Mouse (Mus musculus): ENCODE measurements around the gene Nepro.

Nepro gene

GRCm38 (mm10) chr16:44703458-44703857 is 20.6 kb upstream of the Nepro start:
- DNase-seq (ENCODE audit: low spot score in 2 of 2), result no peak

GRCm38 (mm10) chr16:44716305-44717140 is 7.6 kb upstream of the Nepro start:
- peak in 1 of 2 experiments; percentile 43 for DNase-seq (ENCODE audit: low spot score in 2 of 2)

GRCm38 (mm10) chr16:44717141-44717634 is 6.9 kb upstream of the Nepro start:
- DNase-seq (ENCODE audit: low spot score in 2 of 2), result no peak

- DNase-seq (ENCODE audit: low spot score in 2 of 2), result no peak
These were observed 6.3 kb upstream of the Nepro start for GRCm38 (mm10) chr16:44717838-44718237.

GRCm38 (mm10) chr16:44719349-44719748 is 4.8 kb upstream of the Nepro start:
- no peak for DNase-seq (ENCODE audit: low spot score in 2 of 2)

- DNase-seq (ENCODE audit: low spot score in 2 of 2), result no peak
These were observed 3.6 kb upstream of the Nepro start for GRCm38 (mm10) chr16:44720518-44720917.

GRCm38 (mm10) chr16:44722666-44723065 is 1.4 kb upstream of the Nepro start:
- no peak for DNase-seq (ENCODE audit: low spot score in 2 of 2)

GRCm38 (mm10) chr16:44724847-44725246 is 746 bp downstream of the Nepro start:
- peak in 1 of 2 experiments; percentile 56 for DNase-seq (ENCODE audit: low spot score in 2 of 2)

GRCm38 (mm10) chr16:44725286-44726223 is 1.5 kb downstream of the Nepro start:
- DNase-seq (ENCODE audit: low spot score in 2 of 2), result peak; percentile 86 to 89

GRCm38 (mm10) chr16:44727525-44727924 is 3.4 kb downstream of the Nepro start:
- DNase-seq (ENCODE audit: low spot score in 2 of 2), result no peak

- DNase-seq (ENCODE audit: low spot score in 2 of 2), result no peak
These were observed 10.0 kb downstream of the Nepro start for GRCm38 (mm10) chr16:44734059-44734458.

- DNase-seq (ENCODE audit: low spot score in 2 of 2), result no peak
These were observed 11.6 kb downstream of the Nepro start for GRCm38 (mm10) chr16:44735676-44736075.

GRCm38 (mm10) chr16:44736118-44736517 is 12.0 kb downstream of the Nepro start:
- DNase-seq (ENCODE audit: low spot score in 2 of 2), result no peak

- DNase-seq (ENCODE audit: low spot score in 2 of 2), result no peak
These were observed 18.7 kb downstream of the Nepro start for GRCm38 (mm10) chr16:44742753-44743152.

- DNase-seq (ENCODE audit: low spot score in 2 of 2), result no peak
These were observed 21.4 kb downstream of the Nepro start for GRCm38 (mm10) chr16:44745471-44745865.

GRCm38 (mm10) chr16:44745866-44746562 is 21.9 kb downstream of the Nepro start, which contains the start of gene Gtpbp8:
TSS of gene Gtpbp8 (minus strand) at chr16:44746363.
- peak; percentile 89 to 93 for DNase-seq (ENCODE audit: low spot score in 2 of 2)

GRCm38 (mm10) chr16:44748007-44748406 is 23.9 kb downstream of the Nepro start:
- DNase-seq (ENCODE audit: low spot score in 2 of 2), result no peak

GRCm38 (mm10) chr16:44757700-44758099 is 33.6 kb downstream of the Nepro start:
- DNase-seq (ENCODE audit: low spot score in 2 of 2), result no peak

GRCm38 (mm10) chr16:44761811-44762210 is 37.7 kb downstream of the Nepro start:
- DNase-seq (ENCODE audit: low spot score in 2 of 2), result no peak

GRCm38 (mm10) chr16:44765555-44766319 is 41.6 kb downstream of the Nepro start, which contains the start of gene Cd200r1:
TSS of gene Cd200r1 (plus strand) at chr16:44765736.
- DNase-seq (ENCODE audit: low spot score in 2 of 2), result no peak
